Mouse (Mus musculus): ENCODE measurements around the gene Pappa.

Pappa gene

DNA sequence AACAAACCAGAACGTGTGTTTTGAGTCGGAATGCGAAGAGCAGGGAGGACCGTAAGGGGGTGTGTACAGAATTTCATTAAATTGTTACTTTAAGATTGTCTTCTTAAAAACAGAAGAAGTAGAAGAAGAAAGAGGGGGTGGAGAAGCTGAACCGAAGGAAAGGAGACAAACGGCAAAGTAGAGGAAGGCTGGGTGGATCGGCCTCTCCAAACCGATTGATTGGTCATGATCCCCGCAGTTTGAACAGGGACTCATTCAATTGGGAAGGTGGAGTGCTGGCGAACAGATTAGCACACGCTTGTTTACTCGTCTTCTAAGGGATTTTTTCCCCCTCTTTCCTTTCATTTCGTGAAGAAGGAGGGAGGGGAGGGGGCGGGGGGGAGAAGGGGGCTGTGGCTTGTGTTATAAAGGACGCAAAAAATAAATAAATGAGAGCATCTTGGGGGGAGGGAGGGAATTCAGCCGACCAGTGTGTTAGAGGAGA is at the start of gene Pappa:
Gene Pappa (plus strand): TSS at position 434 of the 484 bp plus-strand sequence.
- peak in 1 of 2 experiments; percentile 13 for DNase-seq

DNA sequence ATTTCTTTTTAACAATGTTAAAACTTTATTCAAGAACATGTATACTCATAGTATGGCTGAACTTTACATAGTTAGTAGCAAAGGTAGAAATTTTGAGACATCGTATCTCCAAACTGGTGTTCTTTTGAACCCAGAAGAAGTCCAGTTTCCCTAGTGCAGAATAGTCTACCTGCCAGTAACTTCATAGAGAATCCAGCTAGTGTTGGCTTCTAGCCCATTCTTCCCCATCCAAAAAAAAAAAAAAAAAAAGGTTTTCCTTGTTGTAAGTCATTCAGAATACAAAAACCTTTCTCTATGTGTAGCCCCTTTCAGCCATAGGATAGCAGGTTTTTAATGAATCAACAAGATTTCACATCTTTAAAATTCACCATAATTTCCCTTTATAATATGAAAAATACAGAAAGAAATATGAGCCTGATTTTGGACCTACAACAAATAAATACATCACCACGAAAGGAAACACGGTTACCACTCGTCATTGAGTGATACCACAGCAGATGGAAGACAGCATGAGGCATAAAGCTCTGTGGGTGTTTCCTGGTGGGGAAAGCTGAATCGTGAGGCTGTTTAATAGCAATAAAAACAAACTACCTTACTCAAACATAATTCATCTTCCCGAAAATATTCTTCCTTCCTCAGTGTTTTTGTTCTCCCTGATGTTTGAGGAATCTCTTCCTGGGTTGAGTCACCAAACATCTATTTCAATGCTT is 45.9 kb upstream of the Pappa start:
- DNase-seq, result no peak

DNA sequence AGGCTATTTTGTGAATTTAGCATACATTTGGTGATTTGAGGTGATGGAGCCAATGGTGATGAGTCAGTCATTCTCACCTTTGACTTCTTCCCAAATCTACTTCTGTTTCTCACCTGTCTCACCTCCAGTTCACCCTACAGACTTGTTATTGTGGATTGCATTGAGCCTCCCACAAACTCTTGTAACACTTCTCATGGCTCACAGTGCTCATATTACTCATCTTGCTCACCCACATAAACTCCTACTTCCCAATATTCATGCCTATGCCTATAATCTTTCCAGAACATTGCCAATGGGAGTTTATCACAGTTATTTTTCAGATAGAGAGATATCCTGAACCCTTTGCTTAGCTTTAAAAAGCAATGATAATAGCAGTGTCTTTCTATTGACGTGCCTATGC is 37.1 kb upstream of the Pappa start:
- no peak for DNase-seq

DNA sequence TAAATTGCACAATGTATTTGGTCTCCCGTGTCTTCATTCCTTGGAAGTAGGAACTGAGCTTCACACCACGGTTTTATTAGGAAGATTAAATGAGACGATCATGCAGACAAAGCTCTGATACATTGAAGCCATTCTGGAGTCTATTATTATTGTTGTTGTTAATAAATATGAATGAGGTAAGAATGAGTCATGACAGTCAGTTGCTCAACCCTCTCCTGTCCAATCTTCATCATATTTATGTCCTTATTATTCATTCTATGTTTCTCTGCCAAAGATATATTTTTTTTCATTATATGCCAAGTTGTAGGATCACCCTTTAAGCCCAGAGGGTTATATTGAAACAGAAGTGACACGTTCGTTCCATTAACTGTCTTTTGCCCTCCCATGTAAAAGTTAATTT is 36.4 kb upstream of the Pappa start:
- no peak for DNase-seq

DNA sequence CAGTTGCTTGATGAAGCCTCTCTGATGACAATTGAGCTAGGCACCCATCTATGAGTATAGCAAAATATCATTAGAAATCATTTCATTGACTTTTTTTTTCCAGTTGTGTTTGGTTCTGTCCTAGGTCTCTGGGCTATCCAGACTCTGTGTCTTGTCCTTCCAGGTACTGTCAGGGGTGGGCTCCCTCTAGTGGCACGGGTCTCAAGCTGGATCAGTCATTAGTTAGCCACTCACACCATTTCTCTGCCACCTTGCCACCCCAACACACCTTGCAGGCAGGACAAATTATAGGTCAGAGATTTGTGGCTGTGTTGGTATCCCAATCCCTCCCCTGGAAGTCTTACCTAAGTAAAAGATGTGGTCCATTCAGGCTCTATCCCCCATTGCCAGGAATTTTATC is 31.8 kb upstream of the Pappa start:
- DNase-seq, result peak in 1 of 2 experiments; percentile 59

DNA sequence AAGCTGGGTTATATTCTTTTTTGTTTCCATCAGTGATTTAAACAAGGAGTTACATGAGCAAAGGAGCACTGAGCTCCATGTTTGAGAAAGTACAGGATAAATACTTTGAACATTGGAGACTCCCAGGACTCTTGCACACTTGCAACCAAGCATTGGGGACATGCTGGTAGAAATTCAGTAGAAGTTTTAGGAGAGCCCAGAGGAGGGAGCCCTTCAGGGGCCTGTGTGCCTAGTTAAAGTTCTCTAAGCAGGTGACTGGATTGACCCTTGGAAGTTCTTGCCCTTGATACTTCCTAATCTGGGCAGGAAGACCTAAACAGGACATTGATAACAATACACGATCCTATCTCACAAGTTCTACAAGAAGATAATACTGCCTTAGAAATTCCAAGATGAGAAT is 3.6 kb upstream of the Pappa start:
- DNase-seq, result peak; percentile 22 to 42

DNA sequence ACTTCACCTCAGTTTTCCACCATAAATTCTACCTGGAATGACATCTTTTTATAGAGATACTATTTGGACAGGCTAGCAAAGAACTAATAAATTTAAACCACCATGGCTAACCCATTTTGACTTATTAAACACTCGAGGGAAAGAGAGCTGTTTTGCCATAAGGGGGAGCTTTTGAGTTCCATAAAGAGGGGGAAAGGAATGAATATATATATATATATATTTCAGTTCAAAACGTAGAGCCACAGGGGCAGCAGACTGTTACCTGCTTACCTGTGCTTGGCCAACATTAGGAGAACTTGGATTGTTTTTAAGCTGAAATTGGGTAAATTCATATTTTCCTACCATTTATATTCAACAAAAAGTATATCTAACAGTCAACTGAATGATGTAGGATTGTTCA is 1.1 kb upstream of the Pappa start:
- DNase-seq, result peak in 1 of 2 experiments; percentile 12

DNA sequence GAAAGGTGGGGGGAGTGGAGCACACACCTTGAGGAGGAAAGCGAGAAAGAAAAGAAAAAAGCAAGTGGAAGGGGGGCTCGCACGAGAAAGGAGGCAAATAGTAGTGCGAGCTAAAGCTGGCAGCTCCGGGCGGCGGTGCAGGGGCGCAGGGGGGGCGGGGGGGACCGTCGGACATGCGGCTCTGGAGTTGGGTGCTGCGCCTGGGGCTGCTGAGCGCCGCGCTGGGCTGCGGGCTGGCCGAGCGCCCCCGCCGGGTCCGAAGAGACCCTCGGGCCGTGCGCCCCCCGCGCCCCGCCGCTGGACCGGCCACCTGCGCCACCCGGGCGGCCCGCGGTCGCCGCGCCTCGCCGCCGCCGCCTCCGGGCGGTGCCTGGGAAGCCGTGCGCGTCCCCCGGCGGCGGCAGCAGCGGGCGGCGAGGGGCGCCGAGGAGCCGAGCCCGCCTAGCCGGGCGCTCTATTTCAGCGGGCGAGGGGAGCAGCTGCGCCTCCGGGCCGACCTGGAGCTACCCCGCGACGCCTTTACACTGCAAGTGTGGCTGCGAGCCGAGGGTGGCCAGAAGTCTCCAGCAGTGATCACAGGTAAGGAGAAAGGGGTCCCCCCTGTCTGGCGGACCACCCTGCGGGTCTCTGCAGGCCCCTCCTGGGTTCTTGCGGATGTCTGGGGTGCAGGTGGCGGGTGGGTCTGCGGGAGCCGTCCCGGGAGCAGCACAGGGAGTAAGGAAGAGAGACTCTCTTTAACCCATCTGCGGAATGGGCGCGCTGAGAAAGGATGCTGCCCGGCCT is 586 bp downstream of the Pappa start:
- peak in 1 of 2 experiments; percentile 43 for DNase-seq

DNA sequence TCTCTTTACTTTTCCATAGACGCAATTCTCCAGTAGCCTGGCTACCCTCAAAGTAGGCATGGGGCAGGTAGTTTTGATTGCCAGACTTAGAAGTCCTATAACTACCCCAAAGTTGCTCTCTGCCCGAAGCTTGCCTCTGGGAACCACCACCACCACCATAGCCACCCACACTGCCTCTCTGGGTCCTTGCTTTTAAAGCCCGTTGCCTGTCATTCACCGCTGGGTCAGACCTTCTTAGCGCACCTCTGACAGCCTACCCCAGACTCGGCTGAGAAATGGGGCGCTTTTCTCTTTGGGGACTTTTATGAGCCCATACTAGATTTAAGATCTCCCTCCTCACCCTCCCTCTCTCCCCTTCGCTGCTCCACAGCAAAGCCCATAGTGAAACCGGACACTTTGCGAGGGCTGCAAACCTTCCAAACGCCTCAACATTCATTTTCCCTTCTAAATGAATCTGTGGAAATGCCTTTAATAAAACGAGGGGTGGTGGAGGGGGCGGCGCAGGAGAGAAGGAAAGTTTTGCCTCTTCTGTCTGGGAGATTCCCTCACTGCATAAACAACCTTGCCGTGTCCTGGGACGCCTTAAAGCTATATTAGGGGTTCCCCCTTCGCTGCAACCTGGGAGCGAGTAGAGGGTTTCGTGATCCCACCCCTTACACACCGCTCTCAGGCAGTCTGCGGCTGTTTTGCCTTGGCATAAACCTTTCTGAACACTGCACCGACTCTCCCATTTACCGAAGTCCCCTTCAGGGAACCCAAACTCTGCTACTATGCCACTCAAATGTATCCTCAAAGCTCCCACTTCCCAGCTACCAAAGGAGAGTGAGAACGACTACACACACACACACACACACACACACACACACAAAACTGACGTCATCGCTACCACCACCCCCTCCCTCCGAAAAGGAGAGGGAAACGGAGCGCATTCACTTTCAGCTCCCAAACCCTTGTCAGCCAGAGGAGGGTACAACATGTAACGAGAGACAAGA is 1.7 kb downstream of the Pappa start:
- DNase-seq, result peak; percentile 55 to 63

DNA sequence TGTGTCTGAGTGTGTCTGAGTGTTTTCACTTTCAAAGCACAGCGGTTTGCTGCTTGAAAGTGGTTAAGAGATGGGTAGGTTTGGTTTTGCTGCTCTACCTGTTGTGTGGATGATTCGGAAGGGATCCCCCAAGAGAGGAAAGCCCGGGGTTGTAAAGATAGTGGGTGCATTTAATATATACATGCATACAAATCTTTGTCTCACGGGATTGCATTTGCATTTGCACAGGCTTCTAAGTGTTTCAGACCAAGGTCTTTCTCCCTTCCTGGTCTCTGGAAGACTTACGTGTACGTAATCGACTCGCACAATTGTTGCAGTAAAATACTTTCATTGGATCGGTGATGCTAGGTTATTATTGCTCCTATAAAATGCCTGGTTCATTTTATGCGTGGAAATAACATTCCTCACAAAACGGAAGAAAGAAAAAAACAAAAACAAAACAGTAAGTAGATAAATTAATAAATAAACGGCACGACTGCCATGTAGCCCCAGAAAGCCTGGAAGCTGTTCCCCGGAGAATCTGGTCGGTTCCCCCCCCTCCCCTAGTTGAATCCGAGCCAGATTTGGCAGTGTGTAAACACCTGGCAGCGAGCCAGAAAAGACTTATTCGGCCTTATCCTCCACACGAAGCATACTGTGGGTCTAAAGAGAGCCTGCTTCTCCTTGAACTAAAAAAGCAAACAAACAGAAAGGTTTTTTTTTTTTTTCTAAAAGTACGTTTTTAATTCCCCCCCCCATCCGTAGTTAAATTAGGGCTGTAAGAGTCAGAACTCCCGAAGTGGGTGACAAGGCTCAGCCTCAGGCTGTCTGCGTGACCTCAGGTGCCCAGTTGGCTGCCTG is 2.7 kb downstream of the Pappa start:
- peak; percentile 67 to 72 for DNase-seq

DNA sequence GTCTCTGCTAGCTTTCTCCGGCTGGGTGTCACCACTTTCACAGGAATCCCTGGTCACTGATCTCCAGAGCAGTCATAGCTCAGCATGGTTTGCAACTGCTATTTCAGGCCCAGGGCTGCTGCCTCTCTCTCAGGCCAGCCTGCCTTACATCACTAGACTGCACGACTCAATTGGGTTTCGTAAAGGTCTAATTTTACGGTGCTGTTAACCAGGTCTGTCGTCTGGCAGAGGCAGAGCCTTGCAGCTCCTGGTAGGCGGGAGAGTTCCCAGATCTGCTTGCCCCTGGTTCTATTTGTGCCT is 3.3 kb downstream of the Pappa start:
- DNase-seq, result peak; percentile 67 to 78

DNA sequence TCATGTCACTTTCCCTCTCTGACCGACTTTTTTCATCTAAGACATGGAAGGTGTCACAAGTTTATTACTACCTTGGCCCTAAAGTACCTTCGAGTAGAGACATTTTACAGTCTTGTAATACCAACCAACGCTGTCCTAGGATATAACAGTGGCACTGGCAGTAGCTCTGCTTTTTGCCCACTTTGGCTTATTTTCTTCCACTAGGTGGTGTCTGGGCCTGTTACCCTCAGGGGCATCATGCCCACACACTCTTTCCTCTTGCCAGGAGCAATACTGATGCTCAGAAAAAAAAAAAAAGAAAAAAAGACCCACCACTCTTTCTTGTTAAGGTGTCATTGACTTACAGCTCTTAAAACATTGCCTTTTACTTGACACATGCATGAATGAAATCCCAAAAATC is 8.7 kb downstream of the Pappa start:
- DNase-seq, result no peak

DNA sequence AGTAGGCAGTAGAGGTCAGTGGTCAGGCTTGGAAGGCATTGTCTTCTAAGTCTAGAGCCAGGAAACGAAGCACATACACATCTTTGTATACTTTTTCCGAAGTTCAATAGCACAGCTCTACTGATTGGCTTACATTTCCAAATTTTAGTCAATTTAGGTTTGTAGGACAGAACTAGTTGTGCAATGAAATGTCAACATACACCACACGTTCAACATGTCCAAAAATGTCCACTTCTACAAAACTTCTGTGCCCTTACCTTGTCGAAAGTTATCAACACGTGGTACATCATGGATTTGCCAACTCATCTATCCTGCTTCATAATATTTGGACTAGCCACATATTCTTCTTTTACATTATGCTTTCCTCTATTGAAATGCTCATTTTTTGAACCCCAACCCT is 10.4 kb downstream of the Pappa start:
- no peak for DNase-seq

DNA sequence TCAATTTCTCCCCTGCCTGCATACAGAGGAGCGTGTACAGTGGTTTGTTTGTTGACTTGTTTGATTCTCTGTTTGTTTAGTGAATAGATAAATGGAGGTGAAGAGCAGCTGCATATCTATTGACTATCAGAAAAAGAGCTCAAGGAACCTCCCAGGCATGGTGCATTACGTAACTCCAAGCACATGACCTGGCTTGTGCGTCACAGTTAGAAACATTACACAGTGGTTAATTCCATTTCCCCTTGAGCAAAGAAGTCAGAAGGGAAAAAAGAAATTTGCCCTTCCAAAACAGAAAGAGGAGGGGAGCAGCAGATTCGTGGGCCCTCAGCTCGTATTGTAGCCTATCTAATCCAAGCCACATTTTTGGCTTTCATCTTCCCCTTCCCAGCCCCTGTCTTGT is 11.1 kb downstream of the Pappa start:
- DNase-seq, result peak in 1 of 2 experiments; percentile 34

DNA sequence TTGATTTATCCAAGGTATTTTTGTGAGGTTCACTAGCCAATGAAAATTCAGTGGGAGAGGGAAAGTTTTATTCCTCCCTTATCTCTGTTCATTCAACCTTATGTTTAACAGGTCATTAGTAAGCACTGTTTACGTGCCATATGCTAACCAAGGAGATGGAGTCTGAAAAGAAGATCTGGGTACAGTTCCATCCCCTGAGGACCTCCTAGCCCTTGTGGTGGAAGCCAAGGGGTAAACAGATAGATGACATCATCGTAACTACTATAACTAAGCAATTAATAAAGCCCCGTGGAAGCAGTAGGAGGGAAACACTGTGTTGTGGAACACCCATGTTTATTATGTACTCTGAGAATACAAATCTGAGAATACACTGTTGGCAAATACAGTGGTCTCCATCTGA is 12.6 kb downstream of the Pappa start:
- DNase-seq, result no peak

DNA sequence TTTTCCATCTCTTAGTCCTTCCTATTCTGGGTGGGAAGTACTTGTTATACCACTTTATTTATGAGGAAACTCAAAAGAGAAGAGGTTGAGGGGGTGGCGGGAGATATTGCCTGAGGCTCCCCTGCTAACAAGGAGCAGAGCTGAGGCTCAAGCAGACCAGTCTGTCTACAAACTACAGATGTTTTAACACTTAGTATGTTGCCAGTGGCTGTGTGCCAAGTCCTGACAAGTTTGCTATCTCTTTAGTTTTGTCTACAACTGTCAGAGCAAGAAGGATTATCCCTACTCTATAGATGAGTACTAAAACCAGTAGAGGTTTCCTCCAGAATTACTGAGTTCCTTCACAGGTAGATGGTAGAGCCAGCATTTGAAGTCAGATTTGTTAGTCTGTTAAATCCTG is 23.0 kb downstream of the Pappa start:
- no peak for DNase-seq

DNA sequence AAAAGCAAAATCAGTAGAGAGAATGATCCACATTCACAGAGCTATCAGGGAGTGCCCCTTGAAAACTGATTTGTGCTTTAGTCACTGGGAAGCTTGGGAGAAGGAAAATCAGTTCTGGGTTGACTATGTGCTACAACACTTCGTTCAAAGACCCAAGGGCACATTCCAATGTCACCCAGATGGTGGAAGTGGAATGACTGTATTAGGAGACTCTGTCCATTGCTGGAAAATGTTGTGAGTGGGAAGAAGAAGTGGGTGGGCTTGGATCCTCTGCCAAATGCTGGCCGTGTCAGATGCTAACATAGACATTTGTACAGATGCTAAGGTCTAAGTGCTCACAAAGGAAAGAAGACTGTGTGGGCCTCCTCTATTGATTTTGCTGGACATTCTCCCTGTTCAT is 29.6 kb downstream of the Pappa start:
- DNase-seq, result no peak

DNA sequence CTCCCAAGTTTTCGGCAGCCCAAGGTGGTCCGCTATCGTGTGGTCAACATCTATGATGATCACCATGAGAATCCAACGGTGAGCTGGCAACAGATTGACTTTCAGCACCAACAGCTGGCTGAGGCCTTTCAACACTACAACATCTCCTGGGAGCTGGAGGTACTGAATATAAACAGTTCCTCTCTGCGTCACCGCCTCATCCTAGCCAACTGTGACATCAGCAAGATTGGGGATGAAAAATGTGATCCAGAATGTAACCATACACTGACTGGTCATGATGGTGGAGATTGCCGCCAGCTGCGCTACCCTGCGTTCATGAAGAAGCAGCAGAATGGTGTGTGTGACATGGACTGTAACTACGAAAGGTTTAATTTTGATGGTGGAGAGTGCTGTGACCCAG is 32.3 kb downstream of the Pappa start:
- DNase-seq, result no peak

DNA sequence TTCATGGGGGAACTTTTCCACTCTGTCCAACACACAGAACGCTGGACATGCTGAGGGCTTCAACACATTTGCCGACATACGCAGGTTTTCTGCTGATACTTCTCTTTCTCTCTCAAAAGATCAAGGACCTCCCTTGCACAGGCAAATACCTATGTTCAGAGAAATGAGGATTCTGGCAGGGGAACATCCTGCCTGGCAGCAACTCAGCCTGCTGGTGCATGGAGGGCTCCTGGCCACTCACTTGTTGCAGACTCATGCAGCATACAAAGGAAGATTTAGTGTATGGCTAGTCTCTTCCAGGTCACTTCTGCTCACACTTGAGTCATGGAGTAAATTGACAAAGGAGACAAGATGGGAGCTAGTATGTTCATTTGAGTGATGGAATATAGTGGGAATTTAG is 34.7 kb downstream of the Pappa start:
- DNase-seq, result no peak

DNA sequence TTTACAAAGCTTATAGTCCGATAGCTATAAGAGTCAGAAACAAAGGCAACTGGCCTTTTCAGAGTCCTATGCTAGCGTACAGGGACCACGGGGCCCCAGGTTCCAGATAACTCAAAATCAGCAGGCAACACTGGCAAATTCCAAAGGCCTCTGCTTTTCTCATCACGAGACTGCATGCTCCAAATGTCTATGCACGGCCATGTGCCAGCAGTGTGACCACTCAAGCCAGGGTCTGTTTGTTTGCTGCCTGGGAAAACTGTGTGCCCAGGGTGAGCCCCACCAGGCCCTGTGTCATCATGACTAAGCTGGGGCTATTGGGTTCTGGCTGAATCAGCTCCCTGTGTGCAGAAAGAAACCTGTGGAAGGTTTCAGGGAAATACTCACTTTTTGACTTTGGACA is 35.5 kb downstream of the Pappa start:
- no peak for DNase-seq

DNA sequence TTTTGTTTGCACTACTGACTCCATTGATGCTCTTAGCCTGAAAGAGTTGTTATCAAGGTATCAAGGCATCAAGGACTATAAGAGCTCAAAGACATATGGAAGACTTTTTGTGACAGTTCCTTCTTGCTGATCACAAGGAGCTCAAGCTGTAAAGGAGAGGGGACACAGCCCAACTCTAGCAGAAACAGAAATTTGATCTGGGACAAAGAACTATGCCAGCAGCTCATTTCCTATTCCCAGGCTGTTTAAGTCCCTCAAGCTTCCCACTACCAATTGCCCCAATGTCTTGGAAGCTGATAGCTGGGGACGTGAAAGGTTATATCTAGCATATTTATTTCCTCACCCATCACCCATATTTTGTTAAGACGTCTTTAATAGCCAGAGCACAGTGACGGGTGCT is 39.7 kb downstream of the Pappa start:
- DNase-seq, result no peak

DNA sequence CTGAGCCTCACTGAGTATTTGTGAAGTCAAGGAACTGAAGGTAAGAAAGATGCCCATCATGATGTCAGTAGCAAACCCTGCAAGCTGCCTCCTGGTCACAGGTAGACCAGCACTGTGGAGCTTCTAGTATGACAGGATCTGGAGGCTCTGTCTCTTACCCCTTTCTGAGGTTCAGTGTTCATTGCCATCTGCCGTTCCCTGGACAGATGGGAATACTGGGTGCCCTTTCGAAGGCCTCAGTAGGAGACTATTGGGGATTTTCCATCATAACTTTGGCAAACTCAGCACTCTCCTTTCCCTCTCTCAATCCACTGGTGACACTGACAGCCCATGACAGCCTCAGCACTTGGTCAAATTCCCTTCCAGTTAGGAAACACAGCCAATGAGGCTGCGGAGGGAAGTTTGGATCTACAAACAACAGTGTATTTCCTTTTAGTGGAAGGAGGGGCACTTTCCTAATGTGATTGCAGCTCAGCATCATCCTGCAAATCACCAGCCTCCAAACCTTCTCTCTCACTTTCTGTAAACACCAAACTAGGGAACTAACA is 42.4 kb downstream of the Pappa start:
- no peak for DNase-seq

All from kidney, postnatal 36 days (tissue).